Mouse (Mus musculus) erythroblast, embryonic 14.5 days (primary cell): ENCODE results near the gene Nup205.

Experiments used
- GATA1 ChIP-seq: IDR thresholded peaks from 2 replicates; pipeline ENCODE4 v1.6.1; 2012; ENCODE audit warnings: low read length, inconsistent platforms, mixed read lengths
- TAL1 ChIP-seq: IDR thresholded peaks from 3 replicates; pipeline ENCODE4 v1.6.1; 2012; ENCODE audit warnings: low read length, inconsistent platforms, mixed read lengths

GRCm38 (mm10) chr6:35279306-35279705, 102.1 kb downstream of the Nup205 start:
- no peak for TF ChIP-seq GATA1
- TF ChIP-seq TAL1, result no peak
